Mouse (Mus musculus) bone marrow, adult 2 months (tissue): ENCODE data around the gene Mta2.

Experiments
- CTCF ChIP-seq: fragments of 200-500 bp; IDR thresholded peaks from 2 replicates; pipeline ENCODE4 v1.5.1; 2011; ENCODE audit warnings: low read length, control low read depth; ENCODE audit not compliant: control insufficient read depth, insufficient read depth
- POLR2A ChIP-seq: fragments of 200-500 bp; IDR thresholded peaks from 2 replicates; pipeline ENCODE4 v1.6.1; 2011; ENCODE audit warnings: low read depth, mild to moderate bottlenecking, control low read depth, low read length, borderline replicate concordance; ENCODE audit not compliant: control insufficient read depth

DNA sequence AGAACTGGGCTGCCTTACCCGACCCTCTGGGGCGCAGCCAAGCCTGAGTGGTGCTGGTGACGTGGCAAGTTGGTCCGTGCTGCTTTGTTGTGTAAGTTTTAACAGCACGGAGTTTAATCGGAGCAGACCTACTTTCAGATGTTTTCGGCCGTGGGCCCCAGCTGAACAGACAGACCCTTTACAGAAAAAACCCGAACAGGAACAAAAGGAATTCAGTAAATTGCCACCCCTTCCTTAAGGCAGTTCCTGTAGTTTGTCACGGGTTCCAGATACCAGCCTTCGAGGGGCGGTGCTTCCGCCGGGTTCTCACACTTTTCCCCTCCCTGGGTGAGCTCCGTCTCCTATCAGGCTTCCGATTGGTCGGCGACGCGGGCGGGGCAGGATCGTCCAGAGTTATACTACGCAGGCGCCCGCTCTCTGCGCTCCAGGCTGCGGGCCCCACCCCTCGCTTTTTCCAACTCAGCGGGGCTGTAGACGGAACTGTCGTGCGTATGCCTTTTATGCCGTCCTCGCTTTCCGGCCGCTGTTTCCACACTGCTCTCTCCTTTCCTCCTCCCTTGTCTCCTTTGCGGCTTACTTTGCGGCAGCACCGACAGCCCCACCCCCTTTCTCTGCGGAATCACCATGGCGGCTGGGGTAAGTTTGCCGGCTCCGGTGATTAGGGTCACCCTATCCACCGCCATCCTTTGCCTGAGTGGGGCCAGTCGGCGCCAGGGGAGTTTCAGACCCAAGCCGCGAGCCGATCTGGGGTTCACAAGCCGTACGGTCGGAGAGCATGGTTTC is 25.1 kb downstream of the Mta2 start, which contains the start of gene Eef1g:
- no peak; the same call in 1 of the 2 replicates for TF ChIP-seq POLR2A
- TF ChIP-seq CTCF = no peak
